Mouse (Mus musculus) CH12.LX (cell line): ENCODE results near the gene Ifngr2. TPM values are rescaled to one million over a fixed set of nuclear protein-coding genes. Genes with fewer than 3 reads are reported as not detected.

ENCODE experiments used
- DNase-seq: peaks from one replicate; pipeline ENCODE4 v3.0.0-alpha.2; 2013; ENCODE audit errors: extremely low read depth
- H3K27ac ChIP-seq: 2 replicates; pipeline ENCODE4 v1.5.1; 2012; ENCODE audit warnings: low read depth, mild to moderate bottlenecking, control low read depth, moderate library complexity; ENCODE audit not compliant: insufficient read depth
- H3K27me3 ChIP-seq: replicated peaks from 2 replicates; pipeline ENCODE3; 2012; ENCODE audit warnings: inconsistent platforms
- H3K36me3 ChIP-seq, 2 experiments: replicated peaks in 1 of 2; 2 replicates each; pipeline versions ENCODE3 to v1.6.1; 2012; ENCODE audit warnings: inconsistent platforms in 1 of 2, low read length in 1 of 2, mild to moderate bottlenecking in 1 of 2, mixed read lengths in 1 of 2, moderate library complexity in 1 of 2; ENCODE audit not compliant: control insufficient read depth in 1 of 2, insufficient read depth in 1 of 2
- H3K4me1 ChIP-seq, 2 experiments: 2 replicates each; pipeline ENCODE4 v1.6.1; 2012; ENCODE audit warnings: inconsistent platforms in 1 of 2, moderate library complexity in 1 of 2; ENCODE audit not compliant: insufficient read depth in 2 of 2, control insufficient read depth in 1 of 2
- H3K4me2 ChIP-seq: 2 replicates; pipeline ENCODE4 v1.6.1; 2012; ENCODE audit warnings: low read depth, mild to moderate bottlenecking, control low read depth; ENCODE audit not compliant: poor library complexity, insufficient read depth, severe bottlenecking
- H3K4me3 ChIP-seq, 3 experiments: fragments of 150-350 bp in 1 of 3; sonication (generic) in 1 of 3; replicated peaks in 1 of 3; 2 replicates each; pipeline versions ENCODE3 to v1.5.1; 2011 to 2012; ENCODE audit warnings: low read depth in 2 of 3, low read length in 2 of 3, mild to moderate bottlenecking in 2 of 3, moderate library complexity in 2 of 3, control low read depth in 1 of 3, improper control_type of control experiment in 1 of 3, inconsistent platforms in 1 of 3, mixed read lengths in 1 of 3; ENCODE audit not compliant: poor library complexity in 1 of 3
- H3K79me2 ChIP-seq: replicated peaks from 2 replicates; pipeline ENCODE4 v1.6.1; 2012; ENCODE audit warnings: mild to moderate bottlenecking, moderate library complexity; ENCODE audit not compliant: control insufficient read depth, poor library complexity, insufficient read depth, severe bottlenecking; ENCODE audit errors: extremely low read depth
- H3K9ac ChIP-seq: 2 replicates; pipeline ENCODE4 v1.6.1; 2012; ENCODE audit warnings: low read depth, mild to moderate bottlenecking, control low read depth, moderate library complexity; ENCODE audit not compliant: insufficient read depth
- H3K9me3 ChIP-seq: replicated peaks from 2 replicates; pipeline ENCODE3; 2012; ENCODE audit warnings: low read length, inconsistent platforms, mixed read lengths
- CHD1 ChIP-seq: IDR thresholded peaks from 2 replicates; pipeline ENCODE4 v1.6.1; 2012; ENCODE audit warnings: low read depth, low read length, improper control_type of control experiment, inconsistent platforms
- ELF1 ChIP-seq: IDR thresholded peaks from 2 replicates; pipeline ENCODE4 v1.6.1; 2014; ENCODE audit warnings: low read depth, mild to moderate bottlenecking, inconsistent platforms, low read length, improper control_type of control experiment
- EP300 ChIP-seq: IDR thresholded peaks from 2 replicates; pipeline ENCODE4 v1.6.1; 2011; ENCODE audit warnings: low read length, improper control_type of control experiment
- ETS1 ChIP-seq: conservative IDR thresholded peaks from 2 replicates; pipeline ENCODE4 v1.6.1; 2012; ENCODE audit warnings: low read depth, mild to moderate bottlenecking, inconsistent platforms, low read length, improper control_type of control experiment, moderate library complexity
- HCFC1 ChIP-seq: IDR thresholded peaks from 2 replicates; pipeline ENCODE4 v1.6.1; 2012; ENCODE audit warnings: low read depth, mild to moderate bottlenecking, inconsistent platforms, low read length, improper control_type of control experiment
- JUND ChIP-seq: conservative IDR thresholded peaks from 2 replicates; pipeline ENCODE4 v1.6.1; 2011; ENCODE audit warnings: low read depth, low read length, improper control_type of control experiment
- POLR2A ChIP-seq: IDR thresholded peaks from 2 replicates; pipeline ENCODE4 v1.6.1; 2011; ENCODE audit warnings: low read depth, mild to moderate bottlenecking, improper control_type of control experiment, low read length
- POLR2AphosphoS2 ChIP-seq: IDR thresholded peaks from 2 replicates; pipeline ENCODE4 v1.6.1; 2011; ENCODE audit warnings: low read depth, low read length, improper control_type of control experiment
- RAD21 ChIP-seq: IDR thresholded peaks from 2 replicates; pipeline ENCODE4 v1.6.1; 2011; ENCODE audit warnings: low read depth, mild to moderate bottlenecking, low read length, improper control_type of control experiment, moderate library complexity
- TBP ChIP-seq: conservative IDR thresholded peaks from 2 replicates; pipeline ENCODE4 v1.6.1; 2011; ENCODE audit warnings: low read depth, low read length, improper control_type of control experiment
- TCF12 ChIP-seq: IDR thresholded peaks from 2 replicates; pipeline ENCODE4 v1.6.1; 2014; ENCODE audit warnings: low read depth, mild to moderate bottlenecking, inconsistent platforms, low read length, improper control_type of control experiment
- USF2 ChIP-seq: conservative IDR thresholded peaks from 2 replicates; pipeline ENCODE4 v1.6.1; 2011; ENCODE audit warnings: low read depth, low read length, improper control_type of control experiment
- dilution Hi-C: fragments of 300-500 bp; cut with MboI; formaldehyde crosslinking; loops from 2 replicates; pipeline ENCODE4 v1.14.3; 2020; ENCODE audit warnings: low sequenced_read_pairs; ENCODE audit not compliant: extremely low pct_unique_long_range_greater_than_20kb, extremely low pct_ligation_motif_present
- in situ Hi-C: fragments of 300-500 bp; cut with MboI; formaldehyde crosslinking; loops from 3 replicates; pipeline ENCODE4 v1.14.3; 2019; ENCODE audit warnings: low sequenced_read_pairs, low pct_ligation_motif_present, low pct_unique_long_range_greater_than_20kb, mixed read lengths
- polyA plus RNA-seq: library from polyadenylated mRNA; unstranded; fragments of >175 nt; gene quantifications from 2 replicates; pipeline ENCODE4 v1.2.1, GENCODE M21; 2012; ENCODE audit warnings: low read depth; ENCODE audit not compliant: insufficient read length
- total RNA-seq, 2 experiments: library from RNA; depleted of rRNA; stranded (reverse); fragments of 300-350 nt in 1 of 2; fragments of >200 nt in 1 of 2; gene quantifications; 2 replicates each; pipeline ENCODE4 v1.2.3; 2012 to 2014

Gene Ifngr2
- total and polyA plus RNA-seq, 3 experiments = 29.6 to 39.2 (median 36.1) TPM

GRCm38 (mm10) chr16:91522479-91523309 is 24.2 kb upstream of the Ifngr2 start (continued):
- no peak for TF ChIP-seq POLR2A

- Histone ChIP-seq H3K4me3 (no peak overlapping the region), H3K4me1 (peaks cover 19 to 40% of the 10 kb centered on the region in 2 experiments), H3K27ac (no peak overlapping the region), H3K27me3 (no peaks in the 10 kb centered on the region), H3K9ac (no peak overlapping the region), H3K4me2 (no peak overlapping the region), H3K36me3 (no peaks in the 10 kb centered on the region), H3K79me2 (no peaks in the 10 kb centered on the region), H3K9me3 (peaks cover 11% of the 10 kb centered on the region)
- in situ Hi-C loops (no loop called here), dilution Hi-C loops (no loop called here)
- no peak for TF ChIP-seq ETS1
- no peak for TF ChIP-seq EP300
- TF ChIP-seq USF2 = no peak
- TF ChIP-seq RAD21 = no peak
- TF ChIP-seq TBP = no peak
- no peak for TF ChIP-seq HCFC1
- no peak for TF ChIP-seq TCF12
- DNase-seq = no peak
These were observed 22.7 kb upstream of the Ifngr2 start for GRCm38 (mm10) chr16:91524206-91524605.

GRCm38 (mm10) chr16:91526274-91526673 is 20.6 kb upstream of the Ifngr2 start:
- Histone ChIP-seq H3K27me3 (no peaks in the 10 kb centered on the region), H3K9ac (no peak overlapping the region), H3K4me1 (peaks cover 21 to 46% of the 10 kb centered on the region in 2 experiments), H3K79me2 (no peaks in the 10 kb centered on the region), H3K36me3 (no peaks in the 10 kb centered on the region), H3K4me2 (no peak overlapping the region), H3K27ac (no peak overlapping the region), H3K4me3 (no peak overlapping the region), H3K9me3 (peaks cover 11% of the 10 kb centered on the region)
- in situ Hi-C loops = no loop called here
- no peak for DNase-seq
- dilution Hi-C loops = no loop called here
- no peak for TF ChIP-seq POLR2AphosphoS2
- no peak for TF ChIP-seq ELF1
- TF ChIP-seq CHD1 = no peak
- no peak for TF ChIP-seq JUND
